ENCODE assay signal across 26 mouse cellular contexts in genomic region chr1:38567791-38568190, GRCm38 (mm10).
DNase-seq lines count a peak whose midpoint lies in the region; ATAC-seq lines count a peak whose summit lies in the region.
"Had no signal": no experiment of that assay in that cellular context is flagged by ENCODE, and none has a peak within 500 bp of the region (broad histone marks: within the 10 kb centered on the region; RNA-seq: fewer than 3 reads in every experiment).

No protein-coding gene starts in this region.

- H3K4me1 ChIP-seq in forebrain, embryonic 15.5 days, result peaks cover 57% of the 10 kb centered on the region
- peaks cover 52% of the 10 kb centered on the region for H3K4me1 ChIP-seq in forebrain, embryonic 13.5 days
- H3K4me1 ChIP-seq in hindbrain, embryonic 12.5 days, result peaks cover 56% of the 10 kb centered on the region
- peaks cover 58% of the 10 kb centered on the region for H3K4me1 ChIP-seq in hindbrain, embryonic 10.5 days (replicated peaks)
- H3K4me1 ChIP-seq in midbrain, embryonic 11.5 days (ENCODE audit: control insufficient read depth, insufficient read depth, low read length), result peaks cover 25% of the 10 kb centered on the region
- H3K4me1 ChIP-seq in midbrain, embryonic 13.5 days (replicated peaks), result peaks cover 61% of the 10 kb centered on the region

- no peak for ATAC-seq in forebrain, embryonic 15.5 days (replicated peaks)
- ATAC-seq in forebrain, embryonic 13.5 days, result no peak
- ATAC-seq in hindbrain, embryonic 12.5 days (ENCODE audit: low FRiP score), result no peak
- no peak for ATAC-seq in midbrain, embryonic 11.5 days (ENCODE audit: low FRiP score)
- ATAC-seq in midbrain, embryonic 13.5 days, result no peak
- ATAC-seq: intestine, postnatal 0 days; Patski had no signal

- H3K27ac ChIP-seq in forebrain, embryonic 15.5 days (replicated peaks), result 0 out of 2 replicates have a peak overlapping the region, but pooled peaks have one; percentile 11
- no peak overlapping the region for H3K27ac ChIP-seq in forebrain, embryonic 13.5 days
- H3K27ac ChIP-seq in hindbrain, embryonic 12.5 days, result peak overlapping the region; percentile 23; the same call in 1 of the 2 replicates
- H3K27ac ChIP-seq in hindbrain, embryonic 10.5 days, result no peak overlapping the region
- H3K27ac ChIP-seq in midbrain, embryonic 11.5 days (ENCODE audit: low read depth, low read length), result no peak overlapping the region
- no peak overlapping the region for H3K27ac ChIP-seq in midbrain, embryonic 13.5 days
- H3K27ac ChIP-seq: embryonic facial prominence, embryonic 10.5 days; embryonic facial prominence, embryonic 13.5 days; heart, adult 2 months; heart, embryonic 10.5 days; heart, embryonic 13.5 days had no signal

- no peak overlapping the region for H3K4me2 ChIP-seq in forebrain, embryonic 15.5 days (replicated peaks)
- H3K4me2 ChIP-seq in forebrain, embryonic 13.5 days, result no peak overlapping the region
- no peak overlapping the region for H3K4me2 ChIP-seq in hindbrain, embryonic 12.5 days (replicated peaks)
- no peak overlapping the region for H3K4me2 ChIP-seq in midbrain, embryonic 11.5 days
- no peak overlapping the region for H3K4me2 ChIP-seq in midbrain, embryonic 13.5 days (replicated peaks)
- H3K4me2 ChIP-seq: embryonic facial prominence, embryonic 13.5 days; heart, embryonic 13.5 days had no signal

- no peaks in the 10 kb centered on the region for H3K36me3 ChIP-seq in forebrain, embryonic 15.5 days
- no peaks in the 10 kb centered on the region for H3K36me3 ChIP-seq in forebrain, embryonic 13.5 days (ENCODE audit: poor library complexity, severe bottlenecking)
- H3K36me3 ChIP-seq in hindbrain, embryonic 12.5 days, result no peaks in the 10 kb centered on the region
- no peaks in the 10 kb centered on the region for H3K36me3 ChIP-seq in hindbrain, embryonic 10.5 days
- H3K36me3 ChIP-seq in midbrain, embryonic 11.5 days (ENCODE audit: control insufficient read depth, insufficient read depth, low read length), result no peaks in the 10 kb centered on the region
- H3K36me3 ChIP-seq in midbrain, embryonic 13.5 days, result no peaks in the 10 kb centered on the region
- H3K36me3 ChIP-seq: embryonic facial prominence, embryonic 10.5 days; embryonic facial prominence, embryonic 13.5 days; G1E; heart, embryonic 10.5 days; heart, embryonic 13.5 days had no signal

- H3K9me3 ChIP-seq in forebrain, embryonic 15.5 days, result no peaks in the 10 kb centered on the region
- no peaks in the 10 kb centered on the region for H3K9me3 ChIP-seq in forebrain, embryonic 13.5 days (replicated peaks)
- no peaks in the 10 kb centered on the region for H3K9me3 ChIP-seq in hindbrain, embryonic 12.5 days (replicated peaks)
- no peaks in the 10 kb centered on the region for H3K9me3 ChIP-seq in hindbrain, embryonic 10.5 days
- H3K9me3 ChIP-seq in midbrain, embryonic 11.5 days (ENCODE audit: control insufficient read depth, low read length), result no peaks in the 10 kb centered on the region
- no peaks in the 10 kb centered on the region for H3K9me3 ChIP-seq in midbrain, embryonic 13.5 days
- H3K9me3 ChIP-seq: embryonic facial prominence, embryonic 10.5 days; embryonic facial prominence, embryonic 13.5 days; G1E; heart, embryonic 10.5 days; heart, embryonic 13.5 days had no signal

- H3K9ac ChIP-seq in forebrain, embryonic 15.5 days (replicated peaks), result no peak overlapping the region
- no peak overlapping the region for H3K9ac ChIP-seq in forebrain, embryonic 13.5 days
- H3K9ac ChIP-seq in hindbrain, embryonic 12.5 days, result no peak overlapping the region
- no peak overlapping the region for H3K9ac ChIP-seq in midbrain, embryonic 11.5 days (ENCODE audit: low read length)
- no peak overlapping the region for H3K9ac ChIP-seq in midbrain, embryonic 13.5 days (replicated peaks)
- H3K9ac ChIP-seq: embryonic facial prominence, embryonic 13.5 days; heart, embryonic 13.5 days had no signal

- no peaks in the 10 kb centered on the region for H3K27me3 ChIP-seq in forebrain, embryonic 15.5 days
- H3K27me3 ChIP-seq in forebrain, embryonic 13.5 days, result no peaks in the 10 kb centered on the region
- no peaks in the 10 kb centered on the region for H3K27me3 ChIP-seq in hindbrain, embryonic 12.5 days
- H3K27me3 ChIP-seq in hindbrain, embryonic 10.5 days (ENCODE audit: insufficient read depth, poor library complexity, severe bottlenecking), result no peaks in the 10 kb centered on the region
- no peaks in the 10 kb centered on the region for H3K27me3 ChIP-seq in midbrain, embryonic 11.5 days (ENCODE audit: control insufficient read depth, insufficient read depth, low read length)
- no peaks in the 10 kb centered on the region for H3K27me3 ChIP-seq in midbrain, embryonic 13.5 days
- H3K27me3 ChIP-seq: CH12.LX; embryonic facial prominence, embryonic 13.5 days; heart, embryonic 13.5 days; Patski had no signal

- 28% methylated on average over 3 of the region's 3 CpGs for WGBS in forebrain, embryonic 15.5 days
- WGBS in forebrain, embryonic 13.5 days, result 55% methylated on average over 3 of the region's 3 CpGs
- WGBS in hindbrain, embryonic 12.5 days, result 78% methylated on average over 3 of the region's 3 CpGs
- 75% methylated on average over 3 of the region's 3 CpGs for WGBS in hindbrain, embryonic 10.5 days
- WGBS in midbrain, embryonic 11.5 days, result 82% methylated on average over 3 of the region's 3 CpGs
- 67% methylated on average over 3 of the region's 3 CpGs for WGBS in midbrain, embryonic 13.5 days

- no peak for DNase-seq in hindbrain, embryonic 10.5 days (ENCODE audit: low spot score)
- peak; percentile 78 for DNase-seq in midbrain, embryonic 11.5 days (ENCODE audit: low spot score, missing footprints)
- no peak for DNase-seq in adrenal gland, adult 2 months
- DNase-seq: adrenal gland, postnatal 14 days; B cell, adult 2 months; cerebellum, adult 11-12 months; cerebellum, adult 8-10 months; cerebellum, postnatal 10 days; cerebellum, postnatal 36 days; embryo, embryonic 11 days; gastrocnemius, postnatal 25 days; heart, adult 2 months; kidney, adult 2 months had no signal

- no peak overlapping the region for H3K4me3 ChIP-seq in forebrain, embryonic 15.5 days
- no peak overlapping the region for H3K4me3 ChIP-seq in forebrain, embryonic 13.5 days
- H3K4me3 ChIP-seq in hindbrain, embryonic 12.5 days, result no peak overlapping the region
- H3K4me3 ChIP-seq in hindbrain, embryonic 10.5 days, result no peak overlapping the region
- H3K4me3 ChIP-seq in midbrain, embryonic 11.5 days (ENCODE audit: low read depth, low read length), result no peak overlapping the region
- no peak overlapping the region for H3K4me3 ChIP-seq in midbrain, embryonic 13.5 days (replicated peaks)
- H3K4me3 ChIP-seq: embryonic facial prominence, embryonic 10.5 days; embryonic facial prominence, embryonic 13.5 days; erythroblast, embryonic 14.5 days; heart, adult 2 months; heart, embryonic 10.5 days; heart, embryonic 13.5 days had no signal

Comparison
In these comparisons a context has a peak if more than half of its experiments do, and no peak if none do; other contexts are left out.
1. H3K27ac ChIP-seq: peak in forebrain, embryonic 15.5 days (single experiment) and hindbrain, embryonic 12.5 days (single experiment); none in forebrain, embryonic 13.5 days (single experiment), hindbrain, embryonic 10.5 days (single experiment), midbrain, embryonic 11.5 days (single experiment) and midbrain, embryonic 13.5 days (single experiment).